Mouse (Mus musculus) liver, embryonic 14.5 days (tissue): ENCODE measurements at regions not wholly inside any gene's neighbourhood (a gene's known extent, or its start where the extent isn't known, plus 50 kb on each side); places are given as distances from the start of the nearest gene placed in this dataset.

Experiments
- CTCF ChIP-seq: IDR thresholded peaks from 2 replicates; pipeline ENCODE4 v1.5.1; 2016; ENCODE audit warnings: antibody characterized with exemption, low read depth, control low read depth
- EP300 ChIP-seq: IDR thresholded peaks from 2 replicates; pipeline ENCODE4 v1.6.1; 2016; ENCODE audit warnings: antibody characterized with exemption, low read depth

- TF ChIP-seq CTCF (no peak), EP300 (no peak)
These were observed 273.5 kb downstream of the Gxylt1 start for GRCm38 (mm10) chr15:93001346-93002001.
